Mouse (Mus musculus) heart, postnatal 10 days (tissue): ENCODE results near the gene Dnm3. TPM values are rescaled to one million over a fixed set of nuclear protein-coding genes. Genes with fewer than 3 reads are reported as not detected.

Source experiments
- DNase-seq, 2 experiments: peaks; one replicate each; pipeline ENCODE4 v3.0.0; 2021
- intact Hi-C: fragments of 180-260 bp; cut with DNase I; formaldehyde crosslinking; loops from one replicate; pipeline ENCODE4 v1.15.1; 2025
- total RNA-seq, 2 experiments: library from RNA; stranded (reverse); gene quantifications; 2 replicates each; pipeline ENCODE4 v1.2.3; 2021

The Dnm3 gene
- 1 to 10 TPM; 6.4 to 8.4 TPM for total RNA-seq

DNA sequence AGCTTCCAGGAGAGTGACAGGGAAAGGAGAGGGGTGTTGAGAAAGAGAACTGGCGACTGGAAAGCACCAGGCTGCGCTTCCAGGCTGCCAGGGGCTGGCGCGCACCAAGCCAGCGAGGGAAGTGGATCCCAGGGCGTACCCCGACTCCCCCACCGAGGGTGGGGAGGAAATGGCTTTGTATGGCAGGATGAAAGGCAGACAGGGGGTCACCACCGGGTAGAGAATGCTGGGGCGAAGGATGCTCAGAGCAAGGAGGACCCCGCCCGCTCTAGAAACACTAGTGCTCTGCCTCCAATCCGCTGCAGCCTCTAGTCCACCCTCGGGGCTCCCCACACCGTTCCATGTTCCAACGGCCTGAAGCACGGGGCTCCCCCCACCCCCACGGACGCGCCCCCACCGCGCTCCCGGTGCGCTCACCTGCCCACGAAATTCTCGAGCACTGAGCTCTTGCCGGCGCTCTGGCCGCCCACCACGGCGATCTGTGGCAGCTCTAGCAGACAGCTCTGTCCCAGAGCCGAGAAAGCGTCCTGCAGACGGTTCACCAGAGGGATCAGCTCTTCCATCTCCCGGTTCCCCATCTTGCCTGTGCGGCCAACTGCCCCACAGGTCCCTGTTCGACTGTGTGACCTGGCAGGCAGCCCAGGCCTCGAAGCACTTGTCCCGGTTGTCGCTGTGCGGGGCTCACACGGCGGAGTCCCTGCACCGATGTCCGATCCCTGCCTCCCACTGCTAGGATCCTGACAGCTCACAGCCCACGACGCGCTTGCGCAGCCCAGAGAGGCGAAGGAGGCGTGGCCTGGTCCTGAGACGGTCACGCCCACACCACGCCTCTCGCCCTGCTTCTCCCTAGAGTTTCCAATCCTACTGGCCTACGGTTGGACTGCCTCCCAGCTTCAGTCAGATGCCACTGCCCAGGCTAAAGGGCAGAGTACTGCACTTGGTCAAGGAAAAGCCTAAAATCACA is at the start of gene Dnm3:
Dnm3 (minus strand) TSS at position 789 of the 964 bp plus-strand sequence.
- DNase-seq: peak; percentile 88 to 89
- intact Hi-C loops: loop anchor here (5.0 to 10.0 kb wide), 3 partner anchors 55 to 113 kb away; no protein-coding TSS in a partner anchor

DNA sequence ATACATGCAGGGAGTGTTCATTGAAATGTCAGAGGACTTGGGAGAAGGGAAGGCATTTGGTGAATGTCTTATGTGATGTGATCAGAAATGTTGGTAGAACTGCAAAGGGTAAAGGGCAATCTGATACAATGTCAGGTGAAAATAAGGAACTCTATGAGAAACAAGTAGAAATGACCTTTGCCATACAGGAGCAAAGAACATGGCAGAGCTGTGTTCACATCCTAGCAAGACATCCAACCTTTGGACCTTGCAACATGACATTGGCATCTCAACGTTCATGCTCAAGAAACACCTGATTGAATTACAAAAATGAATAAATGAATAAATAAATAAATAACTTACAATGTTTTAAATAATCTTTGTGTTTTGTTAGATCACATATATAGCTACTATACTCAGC is 37.3 kb upstream of the Dnm3 start:
- DNase-seq: no peak
- intact Hi-C loops: no loop called here

DNA sequence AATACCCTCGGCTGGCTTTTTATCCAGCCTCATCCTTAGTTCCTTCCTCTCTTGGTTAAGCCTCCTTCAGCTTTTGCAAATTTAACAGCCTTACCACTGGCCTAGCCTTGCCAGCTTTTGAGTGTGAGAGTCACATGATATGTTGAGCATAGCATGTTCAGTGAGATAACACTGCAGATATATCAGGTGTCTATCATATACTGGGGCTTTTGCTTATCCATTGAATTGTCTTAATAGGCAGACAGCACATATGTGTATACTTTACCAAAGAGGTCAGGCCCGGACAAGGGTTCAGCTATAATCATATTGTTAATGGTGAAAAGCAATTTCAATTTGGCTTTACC is 32.2 kb upstream of the Dnm3 start:
- no peak for DNase-seq
- intact Hi-C loops: no loop called here

DNA sequence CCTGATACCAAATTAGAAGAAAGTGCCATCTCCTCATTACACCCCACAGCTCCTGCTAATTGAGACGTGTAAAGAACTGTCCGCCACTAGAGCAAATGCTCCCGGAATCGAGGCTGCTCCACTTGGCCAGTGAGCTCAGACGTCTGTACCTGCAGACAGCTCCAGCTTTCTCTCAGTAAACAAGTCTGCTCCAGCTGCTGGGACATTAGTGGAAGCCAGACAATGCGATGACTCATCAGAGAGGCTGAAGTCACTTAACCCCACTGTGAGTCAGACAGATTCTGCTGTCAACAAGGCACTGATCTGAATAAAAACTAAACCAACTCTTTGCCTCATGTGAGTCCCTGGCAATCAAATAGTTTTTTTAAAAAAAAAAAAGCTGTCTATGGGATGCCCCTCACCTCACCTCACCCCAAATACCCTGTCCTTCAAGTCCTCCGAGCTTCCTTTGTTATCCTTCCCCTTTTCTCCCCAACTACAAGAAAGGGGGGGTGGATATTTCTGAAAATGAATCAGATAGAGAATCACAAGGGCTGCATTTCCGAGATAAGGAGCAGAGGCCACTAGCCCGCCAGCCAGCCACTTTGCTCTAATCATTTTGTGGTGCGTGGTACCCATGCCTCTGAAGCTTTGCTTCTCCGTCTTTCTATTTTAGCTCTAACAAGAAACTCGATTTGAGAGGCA is 31.6 kb upstream of the Dnm3 start:
- intact Hi-C loops: no loop called here
- peak; percentile 73 to 77 for DNase-seq

DNA sequence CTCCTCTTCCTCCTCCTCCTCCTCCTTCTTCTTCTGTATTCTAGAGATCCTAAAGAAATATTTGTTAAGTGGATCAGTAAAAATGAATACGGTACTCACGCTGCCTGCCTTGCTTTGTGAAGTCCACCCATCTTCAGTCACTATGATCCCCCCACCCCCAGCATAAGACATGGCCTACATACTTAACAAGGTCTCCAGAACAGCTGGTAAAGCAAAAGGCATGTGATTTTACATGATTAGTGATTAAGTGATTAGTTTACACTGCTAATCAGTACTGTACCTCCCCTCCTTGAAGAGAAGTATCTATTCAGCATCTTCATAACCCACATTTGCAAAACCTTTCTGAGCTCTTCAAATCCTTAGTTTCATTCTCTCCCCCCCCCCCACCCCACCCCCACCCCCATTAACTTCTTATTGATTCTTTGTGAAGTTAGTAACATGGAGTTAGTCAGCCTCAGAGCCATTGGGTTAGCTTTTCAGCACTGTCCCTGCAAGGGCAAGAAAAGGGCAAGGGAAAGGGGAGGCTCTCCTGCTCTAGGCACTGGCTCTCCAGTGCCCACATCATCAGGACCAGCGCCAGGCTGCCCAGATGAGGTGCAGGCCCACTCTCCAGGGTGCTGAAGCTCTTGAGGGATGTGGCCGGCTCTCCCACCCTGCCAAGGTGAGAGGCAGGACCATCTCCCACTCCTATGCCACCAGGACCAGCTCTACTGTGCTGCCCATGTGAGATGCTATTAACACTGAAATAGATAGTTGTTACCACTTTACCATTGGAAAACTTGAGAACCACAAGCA is 30.6 kb upstream of the Dnm3 start:
- intact Hi-C loops: no loop called here
- DNase-seq: peak; percentile 8 to 17

DNA sequence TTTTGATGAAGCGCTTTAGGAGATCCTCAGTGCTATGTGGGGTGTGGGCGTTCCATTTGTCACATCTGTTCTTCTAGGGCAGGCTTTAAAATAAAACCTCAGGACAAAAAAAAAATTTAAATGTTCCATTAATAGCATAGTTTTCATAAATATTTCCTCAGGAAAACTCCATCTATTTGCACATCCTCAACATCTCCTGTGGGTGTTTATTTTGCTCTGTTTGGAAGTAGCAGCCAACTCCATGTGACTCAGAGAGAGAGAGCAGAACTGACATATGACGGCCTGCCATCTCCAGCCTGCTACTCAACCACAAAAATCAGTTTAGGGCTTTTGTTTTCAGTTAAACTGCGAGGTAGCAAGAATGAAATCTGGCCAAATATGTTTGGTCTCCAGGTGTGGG is 28.7 kb upstream of the Dnm3 start:
- intact Hi-C loops: no loop called here
- DNase-seq: no peak

DNA sequence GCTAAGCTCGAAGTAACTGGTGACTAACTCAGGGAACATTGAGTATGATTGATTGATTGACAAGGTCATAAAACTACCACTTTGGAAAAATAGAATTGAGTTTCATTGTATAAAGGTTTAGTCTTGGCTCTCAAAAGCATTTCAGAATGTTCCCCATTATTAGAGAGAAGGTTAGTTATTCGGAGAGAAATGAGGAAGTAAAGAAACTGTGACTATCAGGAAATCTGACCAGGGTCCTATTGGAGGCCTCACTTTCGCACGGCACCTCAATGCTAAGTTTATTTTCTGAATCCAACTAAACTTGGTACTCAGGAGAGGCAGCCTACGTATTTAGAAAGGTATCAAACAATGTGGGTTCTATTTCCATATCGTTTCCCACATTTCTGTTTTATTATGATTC is 27.8 kb upstream of the Dnm3 start:
- no peak for DNase-seq
- intact Hi-C loops: no loop called here

DNA sequence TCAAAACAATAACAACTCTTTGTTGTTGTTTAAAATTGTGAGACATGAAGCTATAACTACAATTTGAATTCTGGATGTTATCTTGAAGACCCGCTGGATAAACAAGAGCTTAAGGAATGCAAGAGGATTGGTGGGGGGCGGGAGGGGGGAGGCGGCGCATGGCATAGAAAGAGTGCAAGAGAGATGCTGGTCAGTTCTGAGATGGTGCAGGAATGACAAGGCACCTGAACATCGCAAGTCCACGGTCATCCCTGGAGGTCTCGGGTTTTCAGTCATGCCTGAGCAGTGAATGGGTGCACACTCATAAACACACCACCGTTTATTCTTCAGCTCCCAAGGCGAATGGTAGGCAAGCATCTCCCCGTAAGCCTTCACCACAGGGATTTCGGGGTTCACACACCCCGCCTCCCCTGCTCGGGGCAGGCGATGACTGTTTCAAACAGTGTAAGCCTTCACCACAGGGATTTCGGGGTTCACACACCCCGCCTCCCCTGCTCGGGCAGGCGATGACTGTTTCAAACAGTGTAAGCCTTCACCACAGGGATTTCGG is 1.2 kb downstream of the Dnm3 start:
- no peak for DNase-seq
- intact Hi-C loops: loop anchor here (5.0 to 10.0 kb wide), 3 partner anchors 56 to 112 kb away; no protein-coding TSS in a partner anchor

DNA sequence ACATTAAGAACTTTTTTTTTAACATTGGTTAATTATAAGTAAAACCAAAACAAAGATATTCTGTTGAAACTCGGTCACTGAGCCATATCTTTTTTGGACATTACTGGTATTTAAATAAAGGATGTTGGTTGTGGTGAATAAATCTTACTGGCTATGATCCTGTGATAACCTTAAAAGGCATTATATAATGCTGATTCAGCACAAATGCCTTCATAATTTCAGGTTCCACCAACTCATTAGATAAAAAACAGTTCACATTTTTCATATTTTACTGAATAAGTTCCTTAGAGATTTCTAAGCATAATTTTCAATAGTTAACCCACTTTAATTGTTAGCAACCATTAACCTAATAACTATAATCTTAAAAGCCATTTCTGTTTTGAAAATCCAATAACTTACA is 4.9 kb downstream of the Dnm3 start:
- intact Hi-C loops: loop anchor here (10.0 kb wide), 1 partner anchor 108 kb away; no protein-coding TSS in a partner anchor

DNA sequence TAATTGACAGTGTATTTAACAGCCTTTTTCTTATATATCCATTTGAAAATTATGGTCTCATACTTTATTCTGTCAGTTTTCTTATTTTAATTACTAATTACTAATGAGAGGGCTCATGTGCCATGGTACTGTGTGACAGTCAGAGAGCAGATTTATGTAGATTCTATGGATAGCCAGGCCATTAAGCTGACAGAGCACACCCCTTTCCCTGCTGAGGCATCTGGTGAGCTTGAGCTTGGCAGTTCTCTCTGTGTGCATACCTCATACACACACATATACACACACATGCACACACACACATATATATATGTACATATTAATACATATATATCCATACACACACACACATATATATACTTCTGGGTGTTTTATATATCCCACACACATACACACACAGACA is 6.7 kb downstream of the Dnm3 start:
- intact Hi-C loops: loop anchor here (10.0 kb wide), 1 partner anchor 106 kb away; no protein-coding TSS in a partner anchor
- DNase-seq: no peak

More for the DNA sequence above, 4.9 kb downstream of the Dnm3 start:
- DNase-seq: no peak

DNA sequence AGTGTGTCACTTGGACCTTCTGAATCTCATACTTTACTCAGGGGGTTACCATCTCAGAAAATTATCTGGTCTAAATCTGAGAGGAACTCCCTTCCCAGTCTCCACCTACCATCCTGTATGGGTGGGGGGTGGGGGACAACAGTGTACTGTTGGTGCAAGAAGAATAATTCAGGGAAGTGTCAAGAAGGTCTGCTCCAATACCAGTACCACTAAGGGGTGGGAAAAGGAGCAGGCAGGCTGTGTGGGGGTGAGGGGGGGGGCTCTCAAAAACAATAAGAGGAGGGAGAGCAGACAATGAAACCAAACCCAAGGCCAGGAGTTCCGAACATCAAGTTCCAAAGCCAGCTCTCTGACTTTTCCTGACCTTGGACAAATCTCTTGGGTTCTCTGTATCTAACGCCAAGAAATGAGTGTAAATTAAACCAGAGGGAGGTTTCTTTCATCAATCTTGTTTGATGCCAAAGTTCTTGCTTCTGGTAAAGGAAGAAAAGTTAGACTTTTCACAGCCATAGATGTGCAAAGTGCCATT is 8.0 kb downstream of the Dnm3 start:
- intact Hi-C loops: loop anchor here (10.0 kb wide), 1 partner anchor 105 kb away; no protein-coding TSS in a partner anchor
- DNase-seq: no peak

DNA sequence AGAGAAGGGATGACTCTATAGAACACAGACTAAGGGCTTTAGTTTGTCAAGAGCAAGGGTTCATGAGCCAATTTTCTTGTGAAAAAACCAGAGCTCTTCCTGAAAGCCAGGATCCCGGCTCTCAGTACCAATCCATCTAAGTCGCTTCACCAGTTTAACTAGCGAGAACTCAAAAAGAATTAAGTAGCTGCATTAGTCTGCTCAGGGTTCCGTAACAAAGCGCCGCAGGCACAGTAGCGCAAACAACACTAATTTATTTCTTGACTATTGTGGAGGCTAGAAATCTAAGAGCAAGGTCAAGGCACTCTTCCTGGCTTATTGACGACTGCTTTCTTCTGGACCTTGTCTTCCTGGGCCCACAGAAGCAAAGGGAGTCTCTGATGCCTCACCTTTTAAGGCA is 14.2 kb downstream of the Dnm3 start:
- intact Hi-C loops: no loop called here
- DNase-seq: no peak

DNA sequence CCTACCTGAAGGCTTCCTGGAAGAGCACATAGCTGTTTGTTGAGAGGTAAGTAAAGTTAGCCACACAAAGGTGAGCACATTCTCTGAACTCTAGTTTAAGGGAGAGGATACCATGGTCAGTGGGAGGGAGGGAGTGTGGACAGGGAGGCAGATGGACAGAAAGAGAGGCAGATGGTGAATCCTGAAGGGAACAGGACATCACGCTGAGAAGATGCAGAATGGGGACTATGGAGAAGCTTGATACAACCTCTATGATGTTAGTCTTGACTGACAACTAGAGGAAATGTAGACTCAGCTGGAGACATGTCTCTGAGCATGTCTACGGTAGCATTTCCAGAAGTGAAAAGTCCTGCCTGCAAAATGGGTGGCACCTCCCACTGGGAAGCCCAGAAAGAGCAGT is 19.1 kb downstream of the Dnm3 start:
- no peak for DNase-seq
- intact Hi-C loops: no loop called here

DNA sequence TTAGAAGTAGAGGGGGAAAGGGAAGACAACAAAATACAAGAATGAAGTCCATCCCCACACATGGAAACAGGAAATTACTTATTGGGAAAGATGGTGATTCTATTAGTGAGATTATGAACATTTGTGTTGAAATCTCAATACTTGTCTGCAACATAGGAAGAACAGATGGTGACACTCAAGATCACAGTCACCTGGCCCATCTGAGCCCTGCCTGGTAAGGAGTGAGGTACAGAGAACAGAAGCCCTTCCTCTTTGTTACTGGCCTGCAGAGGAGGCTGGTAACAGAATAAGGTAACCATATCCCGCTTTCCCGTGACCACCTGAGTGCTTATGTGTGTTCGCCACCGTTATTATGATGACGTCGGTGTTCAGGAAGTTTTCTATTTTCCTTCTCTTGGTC is 21.0 kb downstream of the Dnm3 start:
- intact Hi-C loops: no loop called here

DNA sequence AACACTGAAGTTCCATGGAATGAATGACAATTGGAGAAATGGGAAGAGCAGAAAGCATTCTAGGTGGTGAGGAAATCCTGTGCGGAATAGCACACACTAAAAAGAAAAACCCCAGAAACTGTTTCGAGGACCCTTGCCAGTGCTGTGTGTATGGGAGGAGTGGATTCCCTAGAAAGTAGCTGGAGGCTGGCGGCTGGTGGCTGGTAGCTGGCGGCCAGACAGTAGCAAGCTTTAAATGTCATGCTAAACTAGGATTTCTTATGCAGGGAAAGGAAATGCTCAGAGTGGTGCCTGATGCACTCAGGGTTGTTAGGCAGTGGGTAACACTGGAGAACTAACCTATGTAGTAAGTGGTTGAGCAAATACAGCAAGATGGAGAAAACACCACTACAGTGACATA is 21.4 kb downstream of the Dnm3 start:
- no peak for DNase-seq
- intact Hi-C loops: no loop called here

More for the DNA sequence above, 21.0 kb downstream of the Dnm3 start:
- DNase-seq: no peak

DNA sequence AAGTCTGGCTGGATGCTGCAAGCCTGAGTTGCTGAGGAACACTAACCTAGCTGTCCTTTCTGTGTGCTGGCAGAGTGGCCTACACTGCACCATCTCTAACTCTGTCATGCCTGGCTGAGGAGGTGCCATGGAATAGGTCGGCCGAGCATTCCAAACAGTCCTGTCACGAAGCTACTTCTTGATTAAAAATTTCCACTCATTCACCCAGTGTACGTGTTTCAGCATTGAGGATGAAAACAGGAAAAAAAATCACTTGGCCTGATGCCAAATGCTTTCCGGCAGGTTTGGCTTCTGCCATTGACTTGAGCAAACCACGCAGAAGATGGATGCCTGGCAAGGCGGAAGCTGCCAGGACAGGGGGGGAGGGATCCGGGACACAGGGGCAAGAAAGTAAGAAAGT is 24.3 kb downstream of the Dnm3 start:
- intact Hi-C loops: no loop called here
- peak in 1 of 2 experiments; percentile 9 for DNase-seq

DNA sequence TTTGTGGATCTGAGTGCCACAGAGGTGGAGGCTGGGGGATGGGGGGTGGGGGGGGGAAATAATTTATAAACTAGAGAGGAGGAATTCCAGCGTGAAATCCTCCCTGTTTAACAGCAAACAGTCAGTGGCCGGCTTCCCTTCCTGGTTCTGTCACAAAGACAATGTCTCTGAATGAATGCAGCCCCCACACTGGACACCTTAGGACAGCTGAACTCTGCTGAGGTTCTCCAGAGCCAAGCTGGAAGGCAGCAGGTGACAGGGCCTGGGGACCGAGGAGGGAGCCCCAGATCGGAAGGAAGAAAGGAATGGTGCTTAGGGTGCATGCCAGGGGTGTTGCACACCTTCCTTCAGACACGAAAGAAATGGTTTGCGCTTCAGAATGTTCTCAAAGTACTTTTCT is 24.8 kb downstream of the Dnm3 start:
- intact Hi-C loops: no loop called here
- no peak for DNase-seq

DNA sequence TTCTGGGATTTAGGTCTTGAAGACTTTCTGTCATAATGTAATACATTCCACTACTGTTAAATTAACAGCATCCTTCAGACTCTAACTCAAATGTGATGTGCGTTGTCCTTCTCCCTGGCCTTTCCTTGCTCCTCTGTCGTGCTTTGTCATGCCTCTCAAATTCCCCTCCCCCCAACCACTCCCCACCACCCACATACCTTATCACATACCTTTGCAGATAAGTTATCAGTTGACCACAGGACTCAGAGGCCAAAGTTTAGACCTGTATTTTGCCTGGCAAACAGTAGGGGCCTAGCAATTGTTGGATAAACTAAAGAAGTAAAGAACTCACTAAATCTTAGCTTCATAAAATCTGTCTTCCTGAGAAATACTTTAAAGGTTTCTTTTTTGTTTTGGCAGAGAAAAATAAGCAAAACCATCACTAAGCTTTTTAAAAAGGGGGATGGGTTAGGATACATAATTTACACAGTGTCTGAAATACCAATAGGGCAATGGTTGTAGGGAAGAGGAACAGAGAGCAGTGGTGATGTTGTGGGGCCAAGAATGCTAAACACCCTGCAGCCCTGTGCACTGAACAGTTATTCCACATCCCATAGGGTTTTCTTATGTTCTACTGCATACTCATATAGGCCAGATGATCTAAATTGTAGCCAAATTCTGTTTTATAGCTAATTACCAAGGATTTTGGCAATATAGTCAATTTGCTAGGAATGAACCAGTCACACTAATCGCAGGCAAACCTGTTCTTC is 28.5 kb downstream of the Dnm3 start:
- intact Hi-C loops: no loop called here
- DNase-seq: no peak

DNA sequence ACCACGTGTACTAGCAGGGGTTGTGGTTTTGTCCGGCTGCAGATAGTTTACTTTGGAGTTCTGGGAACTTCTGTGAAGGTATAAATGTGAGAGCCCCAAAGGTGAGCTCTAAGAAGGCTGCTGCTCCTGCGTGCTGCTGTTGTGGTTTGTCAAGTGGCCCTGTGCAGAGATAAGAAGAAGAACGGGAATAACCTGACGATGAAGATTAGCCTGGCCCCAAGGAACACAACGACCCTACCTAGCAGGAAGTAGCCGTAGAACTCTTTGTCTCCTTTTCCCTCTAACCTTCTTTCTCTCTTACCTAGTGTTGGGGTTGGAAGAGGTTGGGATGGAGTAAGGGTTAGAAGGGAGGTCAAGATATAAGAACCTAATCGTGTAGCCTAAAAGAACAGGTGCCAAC is 33.0 kb downstream of the Dnm3 start:
- intact Hi-C loops: no loop called here
- DNase-seq: no peak

DNA sequence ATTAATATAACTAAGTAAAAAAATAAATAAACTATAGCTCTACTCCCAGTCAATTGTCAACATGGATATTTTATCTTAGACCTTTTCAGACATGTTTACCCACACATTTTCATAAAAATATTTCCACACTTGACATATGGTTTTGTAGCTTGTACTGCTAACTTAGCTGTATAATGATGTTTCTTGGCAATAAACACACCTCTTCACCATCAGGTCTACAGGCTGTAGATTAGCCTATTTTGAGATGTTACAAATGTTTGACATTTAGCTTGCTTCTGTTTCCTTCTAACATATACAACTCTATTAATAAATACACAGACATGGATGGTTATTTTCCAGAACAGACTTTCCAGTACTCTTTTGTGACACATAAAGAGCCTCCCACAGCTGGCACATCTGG is 38.3 kb downstream of the Dnm3 start:
- DNase-seq: no peak
- intact Hi-C loops: no loop called here
